Mouse (Mus musculus): ENCODE data around the gene 6430531B16Rik.

6430531B16Rik gene

DNA sequence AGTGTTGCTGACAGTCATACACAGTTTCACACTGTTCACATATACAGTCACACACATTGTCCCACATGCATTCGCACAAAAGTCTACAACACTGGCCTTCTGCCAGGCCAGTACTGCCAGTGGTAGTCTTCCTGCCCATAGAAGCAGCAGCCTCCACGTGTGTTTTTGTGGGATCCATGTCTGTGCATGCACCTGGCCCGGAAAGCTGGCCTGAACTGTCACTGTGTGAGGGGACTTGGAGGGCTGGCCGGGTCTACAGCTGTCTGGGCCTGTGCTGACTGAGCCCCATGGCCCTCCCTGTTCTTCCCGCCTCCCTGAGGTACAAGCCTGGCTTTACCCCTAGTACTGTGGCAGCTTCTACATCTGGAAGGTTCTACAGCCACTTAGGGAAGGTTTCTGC, 7.6 kb downstream of the 6430531B16Rik start:
- no peak for DNase-seq (ENCODE audit: low spot score)

GRCm38 (mm10) chr7:139970216-139970919, 8.2 kb downstream of the 6430531B16Rik start:
- no peak for DNase-seq (ENCODE audit: low spot score)

DNA sequence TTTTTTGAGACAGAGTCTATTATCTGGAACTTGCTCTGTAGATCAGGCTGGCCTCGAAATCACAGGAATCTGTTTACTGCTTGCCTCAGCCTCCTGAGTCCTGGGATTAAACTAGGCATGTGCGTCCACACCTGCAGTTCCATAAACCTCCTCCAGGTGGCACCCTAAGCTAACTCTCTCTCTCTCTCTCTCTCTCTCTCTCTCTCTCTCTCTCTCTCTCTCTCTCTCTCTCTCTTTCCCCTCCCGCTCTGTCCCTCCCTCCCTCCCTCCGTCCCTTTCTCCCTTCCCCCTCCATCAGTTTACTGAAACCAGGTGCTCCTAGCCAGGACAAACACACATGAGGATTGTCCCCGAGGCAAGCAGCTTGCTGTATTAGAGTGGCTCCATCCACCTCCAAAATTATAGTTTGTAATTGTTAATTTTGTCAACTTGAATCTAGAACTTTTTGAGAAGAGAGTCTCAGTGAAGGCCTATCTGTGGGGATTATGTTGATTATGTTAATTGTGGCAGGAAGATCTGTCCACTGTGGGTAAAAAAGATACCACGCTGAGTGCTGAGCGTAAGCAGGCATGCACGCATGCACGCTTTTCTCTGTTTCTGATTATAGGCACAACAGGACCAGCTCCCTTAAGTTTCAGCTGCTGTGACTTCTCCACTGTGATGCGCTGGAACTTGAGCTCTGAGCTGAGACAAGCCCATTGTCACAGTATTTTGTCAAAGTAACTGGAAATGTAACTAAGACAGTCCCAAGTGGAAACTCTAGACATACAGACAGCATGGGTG, 9.0 kb downstream of the 6430531B16Rik start:
- DNase-seq (ENCODE audit: low spot score) = peak; percentile 55

DNA sequence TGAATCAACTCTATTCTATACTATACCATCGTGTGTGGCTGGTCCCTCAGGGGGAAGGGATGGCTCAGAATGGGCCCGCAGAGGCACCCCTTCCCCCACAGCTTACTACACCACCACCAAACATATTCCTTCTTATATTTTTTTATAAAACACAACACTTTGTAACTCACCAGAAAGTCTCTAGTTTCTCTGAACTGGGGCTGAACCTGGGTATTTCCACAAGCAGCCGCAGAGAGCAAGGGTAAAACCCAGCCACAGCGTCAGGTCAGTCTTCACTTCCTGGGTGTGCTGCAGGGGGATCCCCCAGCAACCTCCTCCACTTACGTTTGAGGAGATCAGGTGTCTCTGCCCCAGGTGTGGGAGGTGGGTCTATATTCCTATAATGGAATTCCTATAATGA, 10.1 kb downstream of the 6430531B16Rik start:
- DNase-seq (ENCODE audit: low spot score) = peak; percentile 37

- DNase-seq (ENCODE audit: low spot score) = no peak
These were observed 11.4 kb downstream of the 6430531B16Rik start for GRCm38 (mm10) chr7:139967175-139967574.

DNA sequence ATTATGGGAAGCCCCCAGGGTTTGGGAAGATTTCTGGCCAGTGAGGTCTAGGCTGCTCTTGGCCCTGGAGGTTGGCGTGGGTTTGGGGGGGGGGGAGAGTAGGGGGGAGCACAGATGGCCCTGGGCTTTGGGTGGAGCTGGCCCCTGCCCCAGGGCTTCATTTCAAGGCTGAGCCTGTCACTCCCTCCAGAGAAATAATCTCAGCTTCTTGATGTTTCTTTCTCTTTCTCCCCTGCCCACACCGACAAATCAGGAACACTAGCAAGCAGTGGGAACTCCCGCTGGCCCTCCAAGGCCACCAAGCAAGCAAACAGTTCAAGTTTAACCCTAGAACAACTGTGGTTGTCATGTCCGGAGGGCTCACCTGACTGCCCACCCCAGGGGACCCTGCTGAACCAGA, 14.7 kb downstream of the 6430531B16Rik start:
- no peak for DNase-seq (ENCODE audit: low spot score)

DNA sequence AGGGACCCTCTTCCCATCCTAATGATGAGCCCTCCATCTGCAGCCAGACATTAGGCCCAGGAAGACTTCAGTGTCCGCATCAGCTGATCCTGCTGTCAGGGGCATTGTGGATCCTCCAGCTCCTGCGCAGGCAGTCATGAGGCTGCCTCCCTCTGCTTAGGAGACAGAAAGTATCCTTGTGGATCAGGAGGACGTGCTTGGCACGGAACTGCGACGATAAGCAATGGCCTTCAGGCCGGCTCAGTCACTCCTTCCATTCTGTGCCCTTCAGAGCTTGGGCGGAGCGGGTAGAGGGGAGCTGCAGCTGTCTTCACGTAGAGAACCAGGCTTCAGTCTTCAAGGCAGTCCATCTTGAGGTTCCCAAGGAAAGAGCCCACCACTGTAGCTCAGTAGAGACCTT, 17.4 kb downstream of the 6430531B16Rik start:
- DNase-seq (ENCODE audit: low spot score) = no peak

DNA sequence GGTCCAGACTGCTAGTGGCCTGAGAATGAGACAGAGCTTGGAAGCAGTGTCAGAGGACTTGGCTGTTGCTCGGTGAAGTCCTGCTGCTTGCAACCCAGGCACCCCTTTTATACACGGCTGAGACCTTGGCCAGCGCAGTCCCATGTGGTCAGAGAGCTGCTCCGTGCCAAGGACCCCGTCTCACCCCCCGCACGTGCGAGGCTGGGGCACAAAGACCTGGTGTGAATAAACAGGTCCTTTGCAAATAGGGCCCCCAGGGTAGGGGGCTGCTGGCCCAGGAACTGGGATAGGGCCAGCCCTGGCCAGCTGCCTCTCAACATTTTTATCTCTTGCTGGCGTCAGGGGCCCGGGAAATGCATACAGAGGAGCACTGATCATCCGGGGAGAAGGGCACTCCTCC, 20.6 kb downstream of the 6430531B16Rik start:
- DNase-seq (ENCODE audit: low spot score) = no peak

DNA sequence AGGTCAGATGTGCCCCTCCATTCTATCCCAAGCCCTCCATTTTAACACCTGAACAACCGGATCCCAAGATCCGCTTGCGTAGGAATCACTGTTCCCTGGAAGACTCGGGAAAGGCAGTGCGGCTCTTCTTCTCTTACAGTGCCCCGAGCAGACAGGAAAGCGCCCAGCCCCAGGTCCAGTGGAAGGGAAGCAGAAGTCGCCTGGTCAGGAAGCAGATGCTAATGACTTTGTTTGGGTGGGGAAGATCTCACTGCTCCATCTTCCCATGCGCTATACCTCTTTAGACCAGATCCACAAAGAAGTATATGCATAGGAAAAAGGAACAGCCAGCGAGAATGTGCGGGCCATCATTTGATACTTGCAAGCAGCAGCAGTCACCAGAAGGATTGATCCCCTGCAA, 21.1 kb downstream of the 6430531B16Rik start:
- no peak for DNase-seq (ENCODE audit: low spot score)

DNA sequence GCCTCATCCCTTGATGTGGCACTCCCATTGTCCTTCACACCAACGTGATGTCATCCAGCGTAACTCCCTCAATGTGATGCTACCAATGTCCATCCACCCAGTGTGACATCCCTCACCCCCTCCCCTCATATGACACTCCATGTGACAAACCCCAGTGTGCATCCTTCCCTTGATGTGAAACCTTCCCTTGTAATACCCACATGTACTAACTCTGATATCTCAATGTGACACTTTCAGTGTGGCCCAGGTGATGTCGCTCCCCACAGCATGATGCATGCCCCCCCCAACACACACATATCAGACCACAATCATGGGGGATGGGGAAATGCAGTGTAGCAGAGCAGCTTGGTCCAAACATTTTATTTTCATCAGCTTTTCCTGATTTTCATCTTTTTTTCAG, 21.9 kb downstream of the 6430531B16Rik start:
- DNase-seq (ENCODE audit: low spot score) = no peak

DNA sequence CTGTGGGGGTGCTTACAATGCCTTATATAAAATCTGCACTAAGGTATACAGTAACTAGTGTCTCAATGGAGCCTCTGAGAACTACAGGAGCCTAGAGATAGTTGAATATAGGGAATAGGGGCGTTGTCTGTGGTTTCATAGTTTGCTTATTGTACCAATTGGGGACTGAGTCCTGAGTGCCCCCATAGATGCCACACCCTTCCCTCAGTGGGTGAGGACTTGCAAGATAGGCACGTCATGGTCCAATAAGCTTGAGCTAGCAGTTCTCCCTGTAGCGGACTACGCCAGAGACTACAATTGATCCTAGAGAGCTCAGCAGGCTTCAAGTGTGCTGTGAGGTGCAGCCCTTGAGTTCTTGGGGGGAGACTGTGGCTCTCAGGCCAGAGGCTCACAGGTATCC, 23.1 kb downstream of the 6430531B16Rik start:
- DNase-seq (ENCODE audit: low spot score) = no peak

DNA sequence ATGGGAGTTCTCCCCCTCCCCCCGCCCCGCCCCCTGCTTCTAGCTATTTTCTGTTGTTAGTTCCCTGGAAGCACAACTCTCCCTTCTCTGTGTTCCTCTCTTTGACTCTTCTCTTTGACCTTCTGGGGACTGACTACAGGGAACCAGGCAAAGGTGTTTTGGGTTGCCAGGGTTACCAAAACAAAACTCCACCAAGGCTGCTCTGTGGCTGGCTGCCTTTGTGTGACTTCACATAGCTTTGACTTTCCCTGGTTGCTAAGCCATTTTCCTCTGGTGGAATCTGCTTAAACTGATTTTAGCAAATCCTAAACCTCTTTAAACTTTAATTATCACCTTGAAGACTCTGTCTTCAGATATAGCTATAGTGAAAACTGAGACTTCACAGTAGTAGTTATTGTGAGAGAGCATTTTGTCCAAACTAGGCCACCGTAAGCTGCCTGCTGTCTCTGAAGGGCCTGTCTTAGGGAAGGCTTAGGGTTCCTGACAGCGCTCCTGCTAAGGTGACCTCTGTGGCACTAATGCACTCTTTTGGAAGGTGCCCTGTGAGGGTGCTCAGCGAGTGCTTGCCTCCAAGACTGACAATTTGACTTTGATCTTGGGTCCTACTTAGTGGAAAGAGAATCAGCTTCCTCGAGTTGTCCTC, 26.4 kb downstream of the 6430531B16Rik start:
- no peak for DNase-seq (ENCODE audit: low spot score)

GRCm38 (mm10) chr7:139951079-139951478, 27.5 kb downstream of the 6430531B16Rik start:
- DNase-seq (ENCODE audit: low spot score) = no peak

DNA sequence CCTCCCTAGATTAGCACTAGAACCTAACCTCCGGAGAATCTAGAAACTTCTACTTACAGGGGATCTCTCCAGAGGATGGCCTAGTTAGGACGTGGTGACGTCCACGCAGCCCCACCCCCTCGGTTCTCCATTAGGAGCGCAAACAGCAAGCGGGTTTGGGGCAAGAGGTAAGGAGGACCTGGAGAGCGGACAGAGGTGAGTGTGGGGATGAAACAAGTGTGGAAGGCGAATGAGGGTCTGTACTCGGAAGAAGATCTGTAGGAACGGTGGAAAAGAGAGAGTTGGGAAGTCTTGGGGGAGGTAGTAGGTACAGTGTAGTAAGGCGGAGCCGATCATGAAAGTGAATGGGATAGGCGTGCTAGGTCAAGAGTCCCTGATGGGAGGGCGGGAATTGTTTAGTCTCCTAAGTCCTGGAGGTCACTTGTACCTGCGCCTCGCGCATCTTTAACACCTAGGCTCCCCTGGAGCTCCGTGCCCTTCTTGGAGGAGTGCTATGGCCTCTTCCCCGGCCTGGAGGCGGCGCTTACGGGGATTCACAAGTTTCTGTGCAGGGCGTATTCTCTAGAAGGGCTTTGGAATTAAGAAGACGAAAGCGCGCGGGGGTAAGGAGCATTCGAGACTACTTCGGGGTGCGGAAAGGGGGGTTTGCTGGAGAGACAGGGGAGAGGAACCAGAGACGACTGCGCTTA, 28.1 kb downstream of the 6430531B16Rik start:
- peak; percentile 42 for DNase-seq (ENCODE audit: low spot score)

GRCm38 (mm10) chr7:139949893-139950282, 28.7 kb downstream of the 6430531B16Rik start:
- no peak for DNase-seq (ENCODE audit: low spot score)

DNA sequence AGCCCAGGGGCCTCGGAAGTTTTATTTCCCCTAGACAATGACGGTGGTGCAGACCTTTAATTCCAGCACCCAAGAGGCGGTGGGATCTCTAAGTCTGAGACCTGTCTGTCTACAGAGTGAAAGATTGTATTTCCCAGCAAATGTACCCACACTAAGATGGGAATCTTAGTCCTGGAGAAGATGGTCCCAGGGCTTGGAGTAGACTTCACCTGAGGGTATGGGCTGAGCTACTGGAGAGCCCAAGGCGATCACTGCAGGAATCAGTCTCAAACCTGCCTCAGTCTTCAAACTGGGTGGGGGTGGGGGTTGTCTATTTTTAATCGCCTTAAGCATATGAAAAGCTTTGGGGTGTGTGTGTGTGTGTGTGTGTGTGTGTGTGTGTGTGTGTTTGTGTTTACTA, 32.5 kb downstream of the 6430531B16Rik start:
- DNase-seq (ENCODE audit: low spot score) = no peak

DNA sequence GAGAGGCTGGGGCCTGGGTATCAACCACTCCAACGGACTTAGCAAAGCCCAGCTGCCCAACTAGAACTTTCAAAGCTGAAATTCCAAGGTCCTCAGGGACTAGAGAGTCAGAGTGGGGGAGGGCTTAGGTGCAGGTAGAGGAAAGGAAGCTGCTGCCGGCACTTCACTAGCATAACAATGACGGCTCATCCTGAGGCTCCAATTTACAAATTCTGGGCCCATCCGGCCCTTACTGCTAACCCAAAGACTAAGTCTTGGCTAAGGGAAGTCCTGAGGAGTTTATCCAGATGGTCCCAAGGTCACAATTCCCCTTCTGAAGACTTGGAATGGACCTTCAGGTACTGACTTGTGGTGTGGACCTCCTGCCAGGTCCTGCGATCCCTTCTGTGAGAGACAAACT, 33.0 kb downstream of the 6430531B16Rik start:
- no peak for DNase-seq (ENCODE audit: low spot score)

DNA sequence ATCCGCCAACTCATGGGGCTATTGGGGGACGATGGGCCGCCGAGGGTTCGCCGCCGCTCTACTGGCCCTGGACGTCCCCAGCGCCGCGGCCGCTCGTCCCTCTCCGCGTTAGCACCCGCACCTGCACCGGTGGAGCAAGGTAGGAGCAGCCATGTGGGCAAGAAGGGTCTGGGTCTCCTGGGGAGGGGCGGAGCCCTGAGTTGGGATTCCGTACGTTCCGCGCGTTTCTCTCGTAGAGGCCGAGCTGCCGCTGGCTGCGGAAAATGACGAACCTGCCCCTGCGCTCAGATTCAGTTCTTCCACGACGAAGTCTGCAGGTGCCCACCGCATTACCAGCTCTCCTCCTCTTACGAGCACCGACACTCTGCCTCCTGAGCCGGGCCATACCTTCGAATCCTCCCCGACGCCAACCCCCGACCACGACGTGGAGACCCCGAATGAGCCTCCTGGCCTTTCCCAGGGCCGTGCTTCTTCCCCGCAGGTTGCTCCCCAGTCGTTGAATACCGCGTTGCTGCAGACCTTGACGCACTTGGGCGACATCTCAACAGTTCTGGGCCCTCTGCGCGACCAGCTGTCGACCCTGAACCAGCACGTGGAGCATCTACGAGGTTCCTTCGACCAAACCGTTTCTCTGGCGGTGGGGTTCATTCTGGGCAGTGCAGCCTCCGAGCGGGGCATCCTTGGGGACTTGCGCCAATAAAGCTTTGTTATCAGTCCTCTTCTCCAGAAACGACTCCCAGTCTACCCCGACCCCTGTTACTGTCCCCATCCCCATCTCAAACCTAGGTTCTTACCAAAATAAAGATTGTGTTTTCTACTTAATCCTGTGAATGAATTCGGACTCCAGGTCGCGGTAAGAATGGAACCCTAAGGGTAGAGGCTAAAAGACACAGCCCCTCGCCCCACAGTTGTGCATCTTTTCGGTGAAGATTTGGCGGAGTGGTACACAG, 34.0 kb downstream of the 6430531B16Rik start:
- DNase-seq (ENCODE audit: low spot score) = no peak

- no peak for DNase-seq (ENCODE audit: low spot score)
These were observed 34.8 kb downstream of the 6430531B16Rik start, which contains the start of gene Utf1 for GRCm38 (mm10) chr7:139943674-139944281. Gene Utf1, plus strand, starts transcription at chr7:139943789.

DNA sequence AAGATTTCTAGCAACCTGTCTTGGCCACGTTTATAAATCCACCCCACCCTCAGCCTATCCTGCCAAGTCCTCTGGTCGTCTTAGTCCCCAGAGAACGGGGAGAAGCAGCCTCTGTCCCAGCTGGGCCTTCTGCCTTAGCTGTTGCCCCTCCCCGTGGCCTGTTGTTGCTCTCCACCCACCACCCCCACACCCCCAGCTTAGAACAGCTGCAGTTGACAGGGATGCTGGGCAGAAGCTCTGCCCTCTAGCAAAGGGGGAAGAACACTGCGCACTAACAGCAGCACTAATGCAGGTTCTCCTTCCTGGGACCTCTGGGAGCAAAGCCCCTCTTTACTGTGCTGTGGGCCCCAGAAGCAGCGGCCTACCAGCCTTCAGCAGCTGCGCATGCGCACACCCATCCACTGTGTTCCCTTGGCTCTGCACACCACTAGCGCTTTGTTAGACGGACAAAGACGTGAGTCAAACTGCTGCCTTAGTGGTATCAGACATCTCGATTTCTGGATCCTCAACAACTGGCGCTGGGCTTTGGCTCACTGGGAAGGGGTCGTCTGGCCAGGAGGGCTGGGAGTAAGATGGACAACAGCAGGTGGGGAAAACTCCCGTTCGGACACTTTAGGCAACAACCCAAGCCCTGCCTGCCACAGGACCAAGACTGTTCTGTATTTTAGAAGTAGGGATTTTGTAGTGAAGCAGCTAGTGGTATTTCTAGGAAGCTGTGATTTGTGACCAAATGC, 37.9 kb downstream of the 6430531B16Rik start:
- no peak for DNase-seq (ENCODE audit: low spot score)
